Mouse (Mus musculus) hindbrain, embryonic 16.5 days (tissue): ENCODE measurements at regions not wholly inside any gene's neighbourhood (a gene's known extent, or its start where the extent isn't known, plus 50 kb on each side); places are given as distances from the start of the nearest gene placed in this dataset.

Experiments used
- ATAC-seq: fragments of 200-750 bp; cut with Nextera tagmentation; 2 replicates; pipeline ENCODE4 v1.8.0; 2017; ENCODE audit warnings: moderate TSS enrichment, moderate library complexity
- H3K27ac ChIP-seq: fragments of 300-500 bp; sonication (generic); 2 replicates; pipeline ENCODE4 v1.5.1; 2014; ENCODE audit warnings: low read depth, mild to moderate bottlenecking, control low read depth, low read length, moderate library complexity
- H3K27me3 ChIP-seq: fragments of 300-500 bp; sonication (generic); replicated peaks from 2 replicates; pipeline ENCODE4 v1.6.1; 2014; ENCODE audit warnings: low read length; ENCODE audit not compliant: control insufficient read depth, insufficient read depth
- H3K36me3 ChIP-seq: fragments of 300-500 bp; sonication (generic); 2 replicates; pipeline ENCODE4 v1.6.1; 2014; ENCODE audit warnings: mild to moderate bottlenecking, low read length, moderate library complexity, mixed read lengths; ENCODE audit not compliant: control insufficient read depth, insufficient read depth
- H3K4me1 ChIP-seq: fragments of 300-500 bp; sonication (generic); 2 replicates; pipeline ENCODE4 v1.6.1; 2014; ENCODE audit warnings: low read depth, low read length; ENCODE audit not compliant: control insufficient read depth, insufficient read depth
- H3K4me2 ChIP-seq: fragments of 300-500 bp; sonication (generic); 2 replicates; pipeline ENCODE4 v1.6.1; 2014; ENCODE audit warnings: mild to moderate bottlenecking, low read length, control low read depth, moderate library complexity
- H3K4me3 ChIP-seq: fragments of 300-500 bp; sonication (generic); 2 replicates; pipeline ENCODE4 v1.5.1; 2014; ENCODE audit warnings: mild to moderate bottlenecking, low read length, control low read depth, moderate library complexity
- H3K9ac ChIP-seq: fragments of 300-500 bp; sonication (generic); 2 replicates; pipeline ENCODE4 v1.6.1; 2014; ENCODE audit warnings: low read depth, mild to moderate bottlenecking, control low read depth, low read length, moderate library complexity
- H3K9me3 ChIP-seq: fragments of 300-500 bp; sonication (generic); 2 replicates; pipeline ENCODE4 v1.6.1; 2014; ENCODE audit warnings: mild to moderate bottlenecking, low read length, moderate library complexity; ENCODE audit not compliant: control insufficient read depth
- WGBS: fragments of 180-500 bp; shearing (Covaris S2); extraction: QIAGEN DNeasy Blood & Tissue Kit; methylation state at CpG from one replicate; pipeline ENCODE4 v1.1.7; 2014; 5-methylcytosine and 5-hydroxymethylcytosine counted together

DNA sequence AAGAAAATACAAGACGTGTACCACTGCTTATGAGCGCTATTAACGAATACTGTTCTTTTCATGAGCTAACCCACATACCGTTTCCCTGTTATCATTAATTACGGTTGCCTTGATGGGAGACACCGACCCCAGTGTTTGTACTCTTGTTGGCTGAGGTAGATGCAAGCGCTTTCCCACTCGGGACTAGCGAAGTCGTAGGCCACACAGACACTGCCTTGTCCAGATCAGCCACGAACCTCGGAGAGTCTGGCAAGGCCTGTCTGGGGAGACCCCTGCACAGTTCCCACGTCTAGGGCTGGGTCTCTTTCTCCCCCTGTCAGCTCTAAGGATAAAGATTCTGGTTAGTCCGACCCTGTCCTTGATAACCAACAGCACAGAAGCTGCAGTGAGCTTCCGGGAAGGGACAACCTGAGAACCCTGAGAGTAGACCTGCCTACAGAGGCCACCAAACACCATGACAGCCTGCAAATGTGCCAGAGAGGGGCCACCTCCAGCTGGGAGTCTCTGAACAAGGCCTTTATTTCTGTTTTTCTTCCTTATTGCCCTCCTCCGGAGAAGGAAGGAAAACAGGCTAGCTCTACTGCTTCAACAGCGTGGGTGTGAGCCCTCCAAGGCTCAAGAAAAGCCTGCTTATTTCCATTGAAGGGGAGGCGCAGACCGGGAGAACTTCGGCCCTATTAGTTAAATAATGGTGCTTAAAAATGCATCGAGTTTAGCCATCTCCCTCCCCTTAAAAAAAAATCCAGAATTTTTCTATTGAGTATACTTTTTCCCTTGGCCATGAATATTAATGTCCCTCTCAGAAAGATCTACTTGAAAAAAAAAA is 209.8 kb downstream of the Gm26897 start:
- no peak overlapping the region for H3K4me3 ChIP-seq
- no peak for ATAC-seq
- H3K9me3 ChIP-seq, result no peaks in the 10 kb centered on the region
- peak overlapping the region; percentile 65 for H3K27ac ChIP-seq
- peaks cover 21% of the 10 kb centered on the region for H3K4me1 ChIP-seq
- H3K4me2 ChIP-seq, result no peak overlapping the region; the same call in 1 of the 2 replicates
- H3K27me3 ChIP-seq, result peaks cover 2% of the 10 kb centered on the region; the same call in 1 of the 2 replicates
- WGBS, result 37% methylated on average over 21 of the region's 21 CpGs
- H3K36me3 ChIP-seq, result no peaks in the 10 kb centered on the region
- H3K9ac ChIP-seq, result peak overlapping the region; percentile 41

DNA sequence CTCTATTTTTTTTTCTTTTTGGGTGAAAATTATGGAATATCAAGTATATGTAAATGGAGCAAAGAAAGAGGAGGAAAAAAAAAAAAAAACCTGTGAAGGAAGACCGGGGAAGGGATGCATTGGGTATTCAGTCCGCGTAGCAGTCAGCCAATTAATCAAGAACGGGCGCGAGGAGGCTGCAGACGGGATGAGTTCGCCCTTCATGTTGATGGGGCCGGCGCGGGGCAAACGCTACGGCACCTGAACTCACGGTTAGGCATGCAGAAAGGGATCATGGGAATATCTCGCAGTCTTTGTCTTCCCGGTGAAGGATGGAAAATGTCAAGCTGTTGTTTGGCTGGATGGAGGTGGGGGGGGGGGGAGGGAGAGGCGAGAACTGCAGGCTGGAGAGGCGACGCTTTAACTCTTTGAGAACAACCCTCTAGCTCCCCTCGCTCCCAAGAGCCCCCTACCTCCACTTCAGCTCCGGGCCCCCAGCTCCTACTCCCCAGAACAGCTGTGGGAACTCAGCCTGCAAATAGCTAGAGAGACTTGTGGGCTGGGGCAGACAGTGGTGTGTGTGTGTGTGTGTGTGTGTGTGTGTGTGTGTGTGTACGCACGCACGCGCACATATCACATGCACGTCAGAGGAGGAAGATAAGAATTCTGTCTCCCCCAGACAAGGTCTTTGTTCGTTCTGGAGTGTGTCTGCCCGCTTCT is 210.7 kb downstream of the Gm26897 start:
- peak overlapping the region; percentile 52 for H3K4me2 ChIP-seq
- H3K4me1 ChIP-seq, result peaks cover 21% of the 10 kb centered on the region
- WGBS, result 8% methylated on average over 28 of the region's 28 CpGs
- no peaks in the 10 kb centered on the region for H3K9me3 ChIP-seq
- peak overlapping the region; percentile 57 for H3K9ac ChIP-seq
- peaks cover 2% of the 10 kb centered on the region; the same call in 1 of the 2 replicates for H3K27me3 ChIP-seq
- peak overlapping the region; percentile 29 for H3K4me3 ChIP-seq
- H3K27ac ChIP-seq, result peak overlapping the region; percentile 67
- H3K36me3 ChIP-seq, result no peaks in the 10 kb centered on the region
- ATAC-seq, result peak; percentile 75

DNA sequence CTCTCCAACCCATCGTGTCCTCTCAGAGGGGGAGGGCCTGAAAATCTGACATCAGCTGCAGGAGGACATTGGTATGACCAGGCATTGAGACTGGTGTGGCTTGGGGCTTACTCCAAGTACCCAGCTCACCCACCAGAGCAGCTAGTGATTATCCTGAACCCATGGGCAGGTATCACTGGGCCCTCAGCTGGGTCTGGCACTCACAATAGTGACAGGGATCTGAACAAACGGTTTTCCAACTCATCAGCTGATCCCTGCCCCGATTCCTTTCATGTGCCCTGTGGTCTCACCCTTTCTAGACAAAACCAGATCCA is 211.2 kb downstream of the Gm26897 start:
- H3K9ac ChIP-seq, result no peak overlapping the region; the same call in 1 of the 2 replicates
- WGBS, result 36% methylated on average over 3 of the region's 3 CpGs
- peaks cover 21% of the 10 kb centered on the region for H3K4me1 ChIP-seq

DNA sequence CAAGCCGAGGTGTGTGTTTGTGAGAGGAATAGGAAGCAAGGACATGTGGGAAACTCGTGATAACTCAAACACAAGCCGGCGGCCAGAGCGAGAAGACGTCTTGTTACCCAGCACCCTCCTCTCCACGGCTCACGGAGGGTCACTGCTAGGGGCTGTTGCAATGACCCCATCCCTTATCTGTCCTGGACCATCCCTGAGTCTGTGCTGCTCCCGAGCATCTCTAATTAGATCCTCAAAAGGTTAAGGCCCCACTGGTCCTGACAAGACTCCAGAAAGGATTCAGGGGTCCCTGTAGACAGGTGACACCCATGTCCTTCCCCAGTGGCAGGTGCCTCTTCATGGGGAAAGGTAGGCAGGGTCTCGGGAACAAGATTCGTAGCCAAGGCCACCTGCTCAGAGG is 212.6 kb downstream of the Gm26897 start:
- H3K9me3 ChIP-seq, result no peaks in the 10 kb centered on the region
- 85% methylated on average over 11 of the region's 11 CpGs for WGBS
- peaks cover 21% of the 10 kb centered on the region for H3K4me1 ChIP-seq
- H3K9ac ChIP-seq, result no peak overlapping the region
- no peaks in the 10 kb centered on the region for H3K36me3 ChIP-seq
- no peak overlapping the region for H3K4me3 ChIP-seq
- no peak overlapping the region for H3K27ac ChIP-seq
- peaks cover 2% of the 10 kb centered on the region; the same call in 1 of the 2 replicates for H3K27me3 ChIP-seq
- no peak for ATAC-seq
- H3K4me2 ChIP-seq, result no peak overlapping the region

More for the DNA sequence above, 211.2 kb downstream of the Gm26897 start:
- peaks cover 2% of the 10 kb centered on the region; the same call in 1 of the 2 replicates for H3K27me3 ChIP-seq
- H3K4me2 ChIP-seq, result no peak overlapping the region
- no peak; the same call in 1 of the 2 replicates for ATAC-seq
- no peak overlapping the region for H3K4me3 ChIP-seq
- peak overlapping the region; percentile 67 for H3K27ac ChIP-seq
- no peaks in the 10 kb centered on the region for H3K36me3 ChIP-seq
- no peaks in the 10 kb centered on the region for H3K9me3 ChIP-seq

DNA sequence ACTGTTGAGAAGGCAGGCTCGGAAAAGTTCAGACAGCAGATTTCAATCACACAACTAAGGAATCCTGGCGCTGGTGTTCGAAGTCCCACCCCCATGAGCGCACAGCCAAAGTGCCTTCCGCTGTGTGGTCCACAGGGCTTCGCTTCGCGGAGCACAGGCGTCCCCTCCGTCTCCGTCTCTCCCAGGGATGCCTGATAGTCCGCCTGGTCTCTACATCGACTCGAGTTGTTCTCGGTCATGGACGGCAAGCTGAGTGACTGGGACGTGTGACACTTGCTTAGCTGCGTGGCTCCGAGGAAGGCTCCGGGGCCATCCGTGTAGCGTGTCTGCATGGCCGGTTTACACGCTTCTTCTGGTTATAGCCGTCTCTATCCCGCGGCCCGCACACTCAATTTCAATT is 224.0 kb downstream of the Gm26897 start:
- Histone ChIP-seq H3K9ac (peak overlapping the region; percentile 33; the same call in 1 of the 2 replicates), H3K4me1 (peaks cover 7% of the 10 kb centered on the region), H3K9me3 (no peaks in the 10 kb centered on the region), H3K27ac (peak overlapping the region; percentile 20; the same call in 1 of the 2 replicates), H3K4me2 (peak overlapping the region; percentile 46), H3K36me3 (no peaks in the 10 kb centered on the region), H3K4me3 (peak overlapping the region; percentile 16; the same call in 1 of the 2 replicates), H3K27me3 (peaks cover 3% of the 10 kb centered on the region; the same call in 1 of the 2 replicates)
- peak; percentile 60; the same call in 1 of the 2 replicates for ATAC-seq
- 15% methylated on average over 28 of the region's 28 CpGs for WGBS

DNA sequence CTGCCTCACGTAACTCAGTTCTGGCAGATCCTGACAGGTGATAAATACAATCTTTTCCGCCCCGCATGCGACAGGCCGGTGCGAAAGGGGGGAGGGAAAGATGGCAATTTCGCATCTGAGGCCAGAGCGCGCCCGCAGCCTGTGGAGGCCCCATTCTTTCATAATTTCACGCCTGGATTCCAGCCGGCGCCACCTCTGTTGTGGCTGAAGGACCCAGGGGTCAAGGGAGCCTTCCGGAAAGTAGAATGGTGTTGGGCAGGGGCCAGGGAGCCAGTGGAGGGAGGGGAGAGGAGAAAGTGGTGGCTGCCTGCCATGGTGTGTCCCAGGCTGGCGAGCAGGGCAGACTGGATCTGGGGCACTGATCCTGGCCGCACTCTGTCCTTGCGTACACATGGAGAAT is 224.5 kb downstream of the Gm26897 start:
- H3K9ac ChIP-seq, result no peak overlapping the region; the same call in 1 of the 2 replicates
- no peaks in the 10 kb centered on the region for H3K9me3 ChIP-seq
- H3K27ac ChIP-seq, result no peak overlapping the region
- H3K27me3 ChIP-seq, result peaks cover 3% of the 10 kb centered on the region; the same call in 1 of the 2 replicates
- H3K4me1 ChIP-seq, result peaks cover 7% of the 10 kb centered on the region
- H3K4me3 ChIP-seq, result peak overlapping the region; percentile 16; the same call in 1 of the 2 replicates
- ATAC-seq, result peak; percentile 93
- H3K36me3 ChIP-seq, result no peaks in the 10 kb centered on the region
- H3K4me2 ChIP-seq, result peak overlapping the region; percentile 46
- WGBS, result 11% methylated on average over 17 of the region's 17 CpGs

DNA sequence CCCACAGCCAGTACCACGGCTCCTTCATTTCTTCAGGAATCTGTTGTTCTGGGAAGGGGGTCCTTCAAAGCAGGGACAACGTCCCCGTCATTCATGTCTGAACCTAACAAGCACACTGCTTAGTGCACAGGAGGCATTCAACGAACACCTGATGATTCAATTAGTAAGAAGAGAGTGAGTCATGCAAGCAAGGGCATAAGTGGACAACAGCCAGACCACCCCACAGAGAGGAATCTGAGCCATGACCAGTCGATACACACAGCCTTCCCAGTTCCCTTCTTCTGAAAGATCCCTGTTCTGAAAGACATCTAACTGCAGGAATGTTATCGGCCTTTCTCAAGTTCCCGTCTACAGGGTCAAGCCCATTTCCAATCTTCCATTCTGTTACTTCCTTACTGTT is 231.6 kb downstream of the Gm26897 start:
- 84% methylated on average over 7 of the region's 7 CpGs for WGBS
- Histone ChIP-seq H3K9ac (no peak overlapping the region), H3K9me3 (no peaks in the 10 kb centered on the region), H3K4me3 (no peak overlapping the region), H3K4me2 (no peak overlapping the region), H3K27ac (no peak overlapping the region), H3K27me3 (no peaks in the 10 kb centered on the region), H3K36me3 (no peaks in the 10 kb centered on the region), H3K4me1 (no peaks in the 10 kb centered on the region)
- ATAC-seq, result no peak

DNA sequence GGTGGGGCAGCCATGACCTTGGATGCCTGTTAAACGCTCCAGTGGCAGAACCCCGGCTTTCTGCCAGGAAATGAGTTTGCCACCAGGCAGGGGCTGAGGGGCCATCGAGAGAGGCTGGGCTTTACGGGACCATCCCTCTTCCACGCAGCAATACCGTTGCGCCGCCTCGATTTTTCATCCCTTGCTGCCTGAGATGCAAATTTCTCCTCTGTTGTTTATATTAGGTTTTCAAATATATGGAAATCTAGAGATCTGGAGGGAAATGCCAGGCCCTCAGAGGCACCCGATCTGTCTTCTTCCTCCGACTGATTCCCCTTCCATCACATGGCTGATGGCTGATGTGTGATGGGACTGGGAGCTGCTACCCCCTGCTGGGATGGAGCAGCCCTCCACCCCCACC is 234.4 kb downstream of the Gm26897 start:
- no peak for ATAC-seq
- H3K36me3 ChIP-seq, result no peaks in the 10 kb centered on the region
- no peaks in the 10 kb centered on the region for H3K4me1 ChIP-seq
- H3K4me3 ChIP-seq, result no peak overlapping the region
- no peaks in the 10 kb centered on the region for H3K9me3 ChIP-seq
- H3K9ac ChIP-seq, result no peak overlapping the region
- 48% methylated on average over 11 of the region's 11 CpGs for WGBS
- H3K4me2 ChIP-seq, result no peak overlapping the region
- H3K27ac ChIP-seq, result no peak overlapping the region
- no peaks in the 10 kb centered on the region for H3K27me3 ChIP-seq

DNA sequence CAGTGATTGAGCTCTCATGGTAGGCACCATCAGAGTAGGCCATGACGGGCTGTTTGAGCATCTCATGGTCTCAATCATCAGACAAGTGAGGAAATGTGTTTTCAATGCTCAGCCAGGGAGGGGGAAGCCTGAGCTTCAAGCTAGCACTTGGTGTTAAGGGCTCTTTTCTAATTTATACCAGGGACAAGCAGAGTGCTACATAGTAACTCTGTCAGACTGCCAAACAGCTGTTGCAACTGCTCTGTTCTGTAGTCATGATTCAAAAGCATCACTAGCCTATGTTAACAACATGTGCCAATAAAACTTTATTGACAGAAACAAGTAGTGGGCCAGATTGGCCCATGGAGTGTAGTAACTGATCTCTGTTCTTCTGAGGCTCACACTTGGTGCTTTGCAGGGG is 235.0 kb downstream of the Gm26897 start:
- WGBS, result 82% methylated on average over 1 of the region's 1 CpGs
- Histone ChIP-seq H3K4me2 (no peak overlapping the region), H3K9ac (no peak overlapping the region), H3K4me3 (no peak overlapping the region), H3K9me3 (no peaks in the 10 kb centered on the region), H3K27me3 (no peaks in the 10 kb centered on the region), H3K36me3 (no peaks in the 10 kb centered on the region), H3K4me1 (no peaks in the 10 kb centered on the region), H3K27ac (no peak overlapping the region)
- no peak for ATAC-seq
